Mouse (Mus musculus): ENCODE results near the gene Mrpl55. TPM values are rescaled to one million over a fixed set of nuclear protein-coding genes. Genes with fewer than 3 reads are reported as not detected.

Mrpl55 gene
- total and polyA plus RNA-seq, 3 experiments, result 110 to 117 (median 113) TPM

GRCm38 (mm10) chr11:59239428-59239785, 37.1 kb downstream of the Mrpl55 start:
- no peak for DNase-seq
- Histone ChIP-seq H3K79me2 (replicated peaks; ENCODE audit: control insufficient read depth, insufficient read depth, low read length) (no peaks in the 10 kb centered on the region), H3K4me3 (no peak overlapping the region), H3K36me3 (ENCODE audit: control insufficient read depth, insufficient read depth, low read length) (no peaks in the 10 kb centered on the region), H3K9ac (ENCODE audit: low read depth, low read length) (no peak overlapping the region), H3K27ac (no peak overlapping the region), H3K27me3 (ENCODE audit: control insufficient read depth, insufficient read depth, low read length) (no peaks in the 10 kb centered on the region; the same call in 1 of the 2 replicates), H3K4me1 (ENCODE audit: control insufficient read depth, insufficient read depth, low read length) (peaks cover 1% of the 10 kb centered on the region; the same call in 1 of the 2 replicates)
- intact Hi-C loops (cut with DNase I), result loop anchor here (5.0 kb wide), 1 partner anchor 243 kb away; no protein-coding TSS in a partner anchor
- no peak for TF ChIP-seq CTCF (IDR thresholded peaks at IDR 0.05)
- TF ChIP-seq POLR2A (IDR thresholded peaks at IDR 0.05; ENCODE audit: insufficient read depth, low read depth, low read length), result no peak
- TF ChIP-seq EP300 (IDR thresholded peaks at IDR 0.05; ENCODE audit: insufficient read depth, low read depth, low read length), result no peak
- WGBS, result 64% methylated on average over 4 of the region's 4 CpGs

DNA sequence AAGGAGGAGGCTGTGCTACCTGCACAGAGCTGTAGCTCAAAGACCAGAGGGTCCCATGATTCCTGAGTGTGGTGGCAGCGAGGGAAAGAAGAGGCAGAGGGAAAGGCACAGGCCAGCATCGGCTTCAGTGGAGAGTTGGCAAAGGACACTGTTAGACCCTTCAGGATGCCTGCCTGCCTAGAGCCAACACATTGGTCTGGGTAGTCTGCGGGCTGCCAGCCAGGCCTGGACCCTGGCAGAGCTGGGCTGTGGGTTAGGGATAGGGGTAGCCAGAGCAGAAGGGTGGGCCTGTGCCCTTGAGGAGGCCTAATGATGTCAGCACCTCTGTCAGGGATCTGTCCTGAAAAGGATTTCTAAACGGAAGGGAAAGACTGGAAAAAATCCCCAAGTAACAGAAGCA, 37.5 kb downstream of the Mrpl55 start:
- no peak overlapping the region for H3K4me3 ChIP-seq
- H3K27ac ChIP-seq, result no peak overlapping the region
- no peaks in the 10 kb centered on the region; the same call in 1 of the 2 replicates for H3K27me3 ChIP-seq (ENCODE audit: control insufficient read depth, insufficient read depth, low read length)
- H3K36me3 ChIP-seq (ENCODE audit: control insufficient read depth, insufficient read depth, low read length), result no peaks in the 10 kb centered on the region
- WGBS, result 68% methylated on average over 4 of the region's 4 CpGs
- TF ChIP-seq POLR2A (IDR thresholded peaks at IDR 0.05; ENCODE audit: insufficient read depth, low read depth, low read length) (no peak), CTCF (IDR thresholded peaks at IDR 0.05) (no peak), EP300 (IDR thresholded peaks at IDR 0.05; ENCODE audit: insufficient read depth, low read depth, low read length) (no peak)
- DNase-seq, result no peak
- peaks cover 1% of the 10 kb centered on the region; the same call in 1 of the 2 replicates for H3K4me1 ChIP-seq (ENCODE audit: control insufficient read depth, insufficient read depth, low read length)
- no peaks in the 10 kb centered on the region for H3K79me2 ChIP-seq (replicated peaks; ENCODE audit: control insufficient read depth, insufficient read depth, low read length)
- intact Hi-C loops (cut with DNase I), result loop anchor here (5.0 kb wide), 1 partner anchor 243 kb away; no protein-coding TSS in a partner anchor
- H3K9ac ChIP-seq (ENCODE audit: low read depth, low read length), result no peak overlapping the region

DNA sequence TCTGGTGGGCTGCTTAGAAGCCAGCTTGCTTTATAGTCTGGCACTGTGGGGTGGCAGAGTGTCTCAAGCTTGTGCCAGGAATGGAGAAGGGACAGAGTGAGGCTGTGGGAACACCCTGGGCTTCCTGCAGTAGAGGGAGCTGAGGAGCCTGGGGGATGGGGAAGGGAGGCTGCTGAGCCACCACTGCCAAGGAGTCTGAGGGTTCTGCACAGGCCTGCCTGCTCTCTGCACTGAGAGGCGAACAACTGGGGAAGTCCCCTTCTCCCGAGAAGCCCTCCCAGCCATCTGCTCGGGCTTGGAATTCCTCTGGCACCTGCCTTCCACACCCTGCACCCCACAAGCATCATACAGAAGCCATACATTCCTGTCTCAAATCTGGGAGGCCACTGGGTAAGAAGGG, 39.6 kb downstream of the Mrpl55 start:
- 50% methylated on average over 3 of the region's 3 CpGs for WGBS
- H3K27ac ChIP-seq, result no peak overlapping the region

DNA sequence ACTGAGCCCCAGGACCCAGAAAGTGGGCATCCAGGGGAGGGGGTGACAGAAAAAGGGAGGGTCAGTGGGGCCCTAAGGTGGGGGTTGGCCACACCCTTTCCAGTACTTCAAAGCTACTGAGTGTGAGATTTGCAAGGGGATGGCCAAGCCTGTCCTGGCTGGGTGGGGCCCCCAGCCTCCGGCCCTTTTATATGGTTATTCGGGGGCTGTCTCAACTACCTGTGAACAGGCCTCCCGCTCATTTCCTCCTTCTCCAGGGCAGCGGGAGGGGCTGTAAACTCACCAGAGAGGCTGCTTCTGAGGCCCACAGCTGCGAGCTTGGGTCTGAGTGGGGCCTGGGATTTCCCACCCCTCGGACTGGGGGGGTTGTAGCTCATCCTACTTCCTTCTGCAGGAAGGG, 41.6 kb downstream of the Mrpl55 start:
- 27% methylated on average over 6 of the region's 6 CpGs for WGBS
- TF ChIP-seq POLR2A (IDR thresholded peaks at IDR 0.05; ENCODE audit: insufficient read depth, low read depth, low read length) (no peak), EP300 (IDR thresholded peaks at IDR 0.05; ENCODE audit: insufficient read depth, low read depth, low read length) (no peak), CTCF (IDR thresholded peaks at IDR 0.05) (no peak)
- Histone ChIP-seq H3K36me3 (ENCODE audit: control insufficient read depth, insufficient read depth, low read length) (no peaks in the 10 kb centered on the region), H3K4me3 (no peak overlapping the region), H3K4me1 (ENCODE audit: control insufficient read depth, insufficient read depth, low read length) (peaks cover under 1% of the 10 kb centered on the region; the same call in 1 of the 2 replicates), H3K79me2 (replicated peaks; ENCODE audit: control insufficient read depth, insufficient read depth, low read length) (no peaks in the 10 kb centered on the region), H3K27me3 (ENCODE audit: control insufficient read depth, insufficient read depth, low read length) (no peaks in the 10 kb centered on the region; the same call in 1 of the 2 replicates), H3K27ac (no peak overlapping the region), H3K9ac (ENCODE audit: low read depth, low read length) (no peak overlapping the region)
- DNase-seq, result no peak
- intact Hi-C loops (cut with DNase I), result no loop called here

More for the DNA sequence above, 39.6 kb downstream of the Mrpl55 start:
- Histone ChIP-seq H3K9ac (ENCODE audit: low read depth, low read length) (no peak overlapping the region), H3K36me3 (ENCODE audit: control insufficient read depth, insufficient read depth, low read length) (no peaks in the 10 kb centered on the region), H3K27me3 (ENCODE audit: control insufficient read depth, insufficient read depth, low read length) (no peaks in the 10 kb centered on the region; the same call in 1 of the 2 replicates), H3K4me1 (ENCODE audit: control insufficient read depth, insufficient read depth, low read length) (peaks cover 1% of the 10 kb centered on the region; the same call in 1 of the 2 replicates), H3K79me2 (replicated peaks; ENCODE audit: control insufficient read depth, insufficient read depth, low read length) (no peaks in the 10 kb centered on the region), H3K4me3 (no peak overlapping the region)
- intact Hi-C loops (cut with DNase I), result no loop called here
- DNase-seq, result no peak
- TF ChIP-seq CTCF (IDR thresholded peaks at IDR 0.05), result no peak
- no peak for TF ChIP-seq POLR2A (IDR thresholded peaks at IDR 0.05; ENCODE audit: insufficient read depth, low read depth, low read length)
- no peak for TF ChIP-seq EP300 (IDR thresholded peaks at IDR 0.05; ENCODE audit: insufficient read depth, low read depth, low read length)

GRCm38 (mm10) chr11:59248101-59248500, 45.8 kb downstream of the Mrpl55 start:
- TF ChIP-seq POLR2A (IDR thresholded peaks at IDR 0.05; ENCODE audit: insufficient read depth, low read depth, low read length), result no peak
- no peak for TF ChIP-seq CTCF (IDR thresholded peaks at IDR 0.05)
- TF ChIP-seq EP300 (IDR thresholded peaks at IDR 0.05; ENCODE audit: insufficient read depth, low read depth, low read length), result no peak
- Histone ChIP-seq H3K27ac (no peak overlapping the region), H3K4me1 (ENCODE audit: control insufficient read depth, insufficient read depth, low read length) (no peaks in the 10 kb centered on the region), H3K9ac (ENCODE audit: low read depth, low read length) (no peak overlapping the region), H3K79me2 (replicated peaks; ENCODE audit: control insufficient read depth, insufficient read depth, low read length) (no peaks in the 10 kb centered on the region), H3K4me3 (no peak overlapping the region), H3K36me3 (ENCODE audit: control insufficient read depth, insufficient read depth, low read length) (no peaks in the 10 kb centered on the region), H3K27me3 (ENCODE audit: control insufficient read depth, insufficient read depth, low read length) (peaks cover 2% of the 10 kb centered on the region)
- intact Hi-C loops (cut with DNase I), result no loop called here
- no peak for DNase-seq
- WGBS, result 42% methylated on average over 10 of the region's 10 CpGs

Other genes with a start within 250 kb of the Mrpl55 start
- 10 to 100 TPM; 13.6 to 14.0 TPM for gene Hist3h2a, start 247.8 kb upstream of the Mrpl55 start, total RNA-seq (2021)
- 12.6 and 15.4 TPM in 2 replicates for gene Hist3h2a, start 247.8 kb upstream of the Mrpl55 start, polyA plus RNA-seq (2012; rRNA removed)
- under 1 TPM in 1 of 2 experiments, not detected in 1; 0.07 TPM for gene Trim17, start 247.8 kb upstream of the Mrpl55 start, total RNA-seq (2021)
- gene Trim17, start 247.8 kb upstream of the Mrpl55 start, polyA plus RNA-seq (2012; rRNA removed), result 0.20 and 0.37 TPM in 2 replicates
- 10 to 100 TPM; 11.9 to 14.0 TPM for gene Trim11, start 224.4 kb upstream of the Mrpl55 start, total RNA-seq (2021)
- 14.3 and 19.4 TPM in 2 replicates for gene Trim11, start 224.4 kb upstream of the Mrpl55 start, polyA plus RNA-seq (2012; rRNA removed)
- gene Obscn, start 66.1 kb upstream of the Mrpl55 start, total RNA-seq (2021), result 100 to 1,000 TPM; 667 to 894 TPM
- gene Obscn, start 66.1 kb upstream of the Mrpl55 start, polyA plus RNA-seq (2012; rRNA removed), result 315 and 368 TPM in 2 replicates
- 10 to 100 TPM; 14.8 to 17.9 TPM for gene Iba57, start 38.7 kb upstream of the Mrpl55 start, total RNA-seq (2021)
- 10.6 and 11.8 TPM in 2 replicates for gene Iba57, start 38.7 kb upstream of the Mrpl55 start, polyA plus RNA-seq (2012; rRNA removed)
- gene Gjc2, start 19.3 kb upstream of the Mrpl55 start, total RNA-seq (2021), result under 1 TPM; 0.45 to 0.57 TPM
- 0.72 and 0.73 TPM in 2 replicates for gene Gjc2, start 19.3 kb upstream of the Mrpl55 start, polyA plus RNA-seq (2012; rRNA removed)
- 100 to 1,000 TPM in 1 of 2 experiments, 10 to 100 TPM in 1; 97.5 to 113 TPM for gene Guk1, start 10.3 kb upstream of the Mrpl55 start, total RNA-seq (2021)
- gene Guk1, start 10.3 kb upstream of the Mrpl55 start, polyA plus RNA-seq (2012; rRNA removed), result 120 and 127 TPM in 2 replicates
- 1 to 10 TPM; 8.4 to 9.4 TPM for gene 2310033P09Rik, start 5.8 kb downstream of the Mrpl55 start, total RNA-seq (2021)
- gene 2310033P09Rik, start 5.8 kb downstream of the Mrpl55 start, polyA plus RNA-seq (2012; rRNA removed), result 10.7 and 12.1 TPM in 2 replicates
- gene Arf1, start 25.8 kb downstream of the Mrpl55 start, total RNA-seq (2021), result 100 to 1,000 TPM; 245 to 274 TPM
- gene Arf1, start 25.8 kb downstream of the Mrpl55 start, polyA plus RNA-seq (2012; rRNA removed), result 345 and 383 TPM in 2 replicates
- not detected for gene Wnt3a, start 88.3 kb downstream of the Mrpl55 start, total RNA-seq (2021)
- gene Wnt3a, start 88.3 kb downstream of the Mrpl55 start, polyA plus RNA-seq (2012; rRNA removed), result not detected in 2 replicates
- gene Wnt9a, start 104.4 kb downstream of the Mrpl55 start, total RNA-seq (2021), result 1 to 10 TPM; 4.3 to 4.6 TPM
- 4.6 and 7.2 TPM in 2 replicates for gene Wnt9a, start 104.4 kb downstream of the Mrpl55 start, polyA plus RNA-seq (2012; rRNA removed)
- gene Prss38, start 173.2 kb downstream of the Mrpl55 start, total RNA-seq (2021), result not detected
- not detected in 2 replicates for gene Prss38, start 173.2 kb downstream of the Mrpl55 start, polyA plus RNA-seq (2012; rRNA removed)
- gene Jmjd4, start 247.6 kb downstream of the Mrpl55 start, total RNA-seq (2021), result 10 to 100 TPM; 11.8 to 12.9 TPM
- gene Jmjd4, start 247.6 kb downstream of the Mrpl55 start, polyA plus RNA-seq (2012; rRNA removed), result 6.6 and 11.2 TPM in 2 replicates
- 10 to 100 TPM; 37.7 to 42.2 TPM for gene Snap47, start 248.7 kb downstream of the Mrpl55 start, total RNA-seq (2021)
- gene Snap47, start 248.7 kb downstream of the Mrpl55 start, polyA plus RNA-seq (2012; rRNA removed), result 49.4 and 85.7 TPM in 2 replicates

Data from heart, adult 2 months (tissue).